Mouse (Mus musculus) CH12.LX (cell line): Measurements from ENCODE around the gene Zfp637. TPM values are rescaled to one million over a fixed set of nuclear protein-coding genes. Genes with fewer than 3 reads are reported as not detected.

ENCODE experiments used
- DNase-seq: peaks from one replicate; pipeline ENCODE4 v3.0.0-alpha.2; 2013; ENCODE audit errors: extremely low read depth
- H3K27ac ChIP-seq: 2 replicates; pipeline ENCODE4 v1.5.1; 2012; ENCODE audit warnings: low read depth, mild to moderate bottlenecking, control low read depth, moderate library complexity; ENCODE audit not compliant: insufficient read depth
- H3K27me3 ChIP-seq: replicated peaks from 2 replicates; pipeline ENCODE3; 2012; ENCODE audit warnings: inconsistent platforms
- H3K36me3 ChIP-seq, 2 experiments: replicated peaks in 1 of 2; 2 replicates each; pipeline versions ENCODE3 to v1.6.1; 2012; ENCODE audit warnings: inconsistent platforms in 1 of 2, low read length in 1 of 2, mild to moderate bottlenecking in 1 of 2, mixed read lengths in 1 of 2, moderate library complexity in 1 of 2; ENCODE audit not compliant: control insufficient read depth in 1 of 2, insufficient read depth in 1 of 2
- H3K4me1 ChIP-seq, 2 experiments: 2 replicates each; pipeline ENCODE4 v1.6.1; 2012; ENCODE audit warnings: inconsistent platforms in 1 of 2, moderate library complexity in 1 of 2; ENCODE audit not compliant: insufficient read depth in 2 of 2, control insufficient read depth in 1 of 2
- H3K4me2 ChIP-seq: 2 replicates; pipeline ENCODE4 v1.6.1; 2012; ENCODE audit warnings: low read depth, mild to moderate bottlenecking, control low read depth; ENCODE audit not compliant: poor library complexity, insufficient read depth, severe bottlenecking
- H3K4me3 ChIP-seq, 3 experiments: fragments of 150-350 bp in 1 of 3; sonication (generic) in 1 of 3; replicated peaks in 1 of 3; 2 replicates each; pipeline versions ENCODE3 to v1.5.1; 2011 to 2012; ENCODE audit warnings: low read depth in 2 of 3, low read length in 2 of 3, mild to moderate bottlenecking in 2 of 3, moderate library complexity in 2 of 3, control low read depth in 1 of 3, improper control_type of control experiment in 1 of 3, inconsistent platforms in 1 of 3, mixed read lengths in 1 of 3; ENCODE audit not compliant: poor library complexity in 1 of 3
- H3K79me2 ChIP-seq: replicated peaks from 2 replicates; pipeline ENCODE4 v1.6.1; 2012; ENCODE audit warnings: mild to moderate bottlenecking, moderate library complexity; ENCODE audit not compliant: control insufficient read depth, poor library complexity, insufficient read depth, severe bottlenecking; ENCODE audit errors: extremely low read depth
- H3K9ac ChIP-seq: 2 replicates; pipeline ENCODE4 v1.6.1; 2012; ENCODE audit warnings: low read depth, mild to moderate bottlenecking, control low read depth, moderate library complexity; ENCODE audit not compliant: insufficient read depth
- H3K9me3 ChIP-seq: replicated peaks from 2 replicates; pipeline ENCODE3; 2012; ENCODE audit warnings: low read length, inconsistent platforms, mixed read lengths
- BHLHE40 ChIP-seq: IDR thresholded peaks from 2 replicates; pipeline ENCODE4 v1.6.1; 2011; ENCODE audit warnings: mild to moderate bottlenecking, low read depth, low read length, improper control_type of control experiment
- CHD1 ChIP-seq: IDR thresholded peaks from 2 replicates; pipeline ENCODE4 v1.6.1; 2012; ENCODE audit warnings: low read depth, low read length, improper control_type of control experiment, inconsistent platforms
- CHD2 ChIP-seq: IDR thresholded peaks from 2 replicates; pipeline ENCODE4 v1.6.1; 2011; ENCODE audit warnings: low read length, improper control_type of control experiment
- CTCF ChIP-seq, 2 experiments: IDR thresholded peaks in 1 of 2; conservative IDR thresholded peaks in 1 of 2; 2 replicates each; pipeline ENCODE4 v1.5.1; 2011 to 2012; ENCODE audit warnings: low read depth in 2 of 2, low read length in 2 of 2, improper control_type of control experiment in 1 of 2, inconsistent platforms in 1 of 2, mild to moderate bottlenecking in 1 of 2, moderate library complexity in 1 of 2
- E2F4 ChIP-seq: IDR thresholded peaks from 2 replicates; pipeline ENCODE4 v1.6.1; 2011; ENCODE audit warnings: low read depth, low read length, improper control_type of control experiment; ENCODE audit not compliant: insufficient replicate concordance
- ELF1 ChIP-seq: IDR thresholded peaks from 2 replicates; pipeline ENCODE4 v1.6.1; 2014; ENCODE audit warnings: low read depth, mild to moderate bottlenecking, inconsistent platforms, low read length, improper control_type of control experiment
- EP300 ChIP-seq: IDR thresholded peaks from 2 replicates; pipeline ENCODE4 v1.6.1; 2011; ENCODE audit warnings: low read length, improper control_type of control experiment
- ETS1 ChIP-seq: conservative IDR thresholded peaks from 2 replicates; pipeline ENCODE4 v1.6.1; 2012; ENCODE audit warnings: low read depth, mild to moderate bottlenecking, inconsistent platforms, low read length, improper control_type of control experiment, moderate library complexity
- GABPA ChIP-seq: IDR thresholded peaks from 2 replicates; pipeline ENCODE4 v1.6.1; 2012; ENCODE audit warnings: low read depth, low read length, improper control_type of control experiment, inconsistent platforms; ENCODE audit not compliant: insufficient replicate concordance
- HCFC1 ChIP-seq: IDR thresholded peaks from 2 replicates; pipeline ENCODE4 v1.6.1; 2012; ENCODE audit warnings: low read depth, mild to moderate bottlenecking, inconsistent platforms, low read length, improper control_type of control experiment
- IRF4 ChIP-seq: IDR thresholded peaks from 2 replicates; pipeline ENCODE4 v1.6.1; 2014; ENCODE audit warnings: low read depth, mild to moderate bottlenecking, inconsistent platforms, low read length, improper control_type of control experiment
- JUN ChIP-seq: IDR thresholded peaks from 2 replicates; pipeline ENCODE4 v1.6.1; 2011; ENCODE audit warnings: low read depth, mild to moderate bottlenecking, low read length, improper control_type of control experiment, moderate library complexity; ENCODE audit not compliant: insufficient read depth
- JUND ChIP-seq: conservative IDR thresholded peaks from 2 replicates; pipeline ENCODE4 v1.6.1; 2011; ENCODE audit warnings: low read depth, low read length, improper control_type of control experiment
- KAT2A ChIP-seq: IDR thresholded peaks from 2 replicates; pipeline ENCODE4 v1.6.1; 2012; ENCODE audit warnings: low read length, improper control_type of control experiment, inconsistent platforms; ENCODE audit not compliant: insufficient replicate concordance
- MAFK ChIP-seq: IDR thresholded peaks from 2 replicates; pipeline ENCODE4 v1.6.1; 2011; ENCODE audit warnings: low read length, improper control_type of control experiment; ENCODE audit not compliant: insufficient replicate concordance
- MAX ChIP-seq: IDR thresholded peaks from 2 replicates; pipeline ENCODE4 v1.6.1; 2011; ENCODE audit warnings: low read length, improper control_type of control experiment
- MAZ ChIP-seq: IDR thresholded peaks from 2 replicates; pipeline ENCODE4 v1.6.1; 2012; ENCODE audit warnings: low read depth, mild to moderate bottlenecking, inconsistent platforms, low read length, improper control_type of control experiment, moderate library complexity
- MEF2A ChIP-seq: IDR thresholded peaks from 2 replicates; pipeline ENCODE4 v1.6.1; 2014; ENCODE audit warnings: low read depth, mild to moderate bottlenecking, inconsistent platforms, low read length, improper control_type of control experiment, borderline replicate concordance
- MXI1 ChIP-seq: IDR thresholded peaks from 2 replicates; pipeline ENCODE4 v1.6.1; 2011; ENCODE audit warnings: mild to moderate bottlenecking, low read depth, low read length, improper control_type of control experiment
- MYC ChIP-seq: IDR thresholded peaks from 2 replicates; pipeline ENCODE4 v1.6.1; 2011; ENCODE audit warnings: low read depth, mild to moderate bottlenecking, improper control_type of control experiment, low read length
- NELFE ChIP-seq: IDR thresholded peaks from 2 replicates; pipeline ENCODE4 v1.6.1; 2011; ENCODE audit warnings: low read depth, low read length, improper control_type of control experiment
- NRF1 ChIP-seq: IDR thresholded peaks from 2 replicates; pipeline ENCODE4 v1.6.1; 2014; ENCODE audit warnings: low read depth, mild to moderate bottlenecking, inconsistent platforms, low read length, improper control_type of control experiment, moderate library complexity
- PAX5 ChIP-seq: IDR thresholded peaks from 2 replicates; pipeline ENCODE4 v1.6.1; 2012; ENCODE audit warnings: low read length, inconsistent platforms, mixed read lengths
- POLR2A ChIP-seq: IDR thresholded peaks from 2 replicates; pipeline ENCODE4 v1.6.1; 2011; ENCODE audit warnings: low read depth, mild to moderate bottlenecking, improper control_type of control experiment, low read length
- POLR2AphosphoS2 ChIP-seq: IDR thresholded peaks from 2 replicates; pipeline ENCODE4 v1.6.1; 2011; ENCODE audit warnings: low read depth, low read length, improper control_type of control experiment
- RAD21 ChIP-seq: IDR thresholded peaks from 2 replicates; pipeline ENCODE4 v1.6.1; 2011; ENCODE audit warnings: low read depth, mild to moderate bottlenecking, low read length, improper control_type of control experiment, moderate library complexity
- RCOR1 ChIP-seq: conservative IDR thresholded peaks from 2 replicates; pipeline ENCODE4 v1.6.1; 2012; ENCODE audit warnings: low read depth, mild to moderate bottlenecking, inconsistent platforms, low read length, improper control_type of control experiment
- SIN3A ChIP-seq: IDR thresholded peaks from 2 replicates; pipeline ENCODE4 v1.6.1; 2012; ENCODE audit warnings: low read length, improper control_type of control experiment, inconsistent platforms
- SMC3 ChIP-seq: IDR thresholded peaks from 2 replicates; pipeline ENCODE4 v1.6.1; 2011; ENCODE audit warnings: low read depth, low read length, improper control_type of control experiment
- TBP ChIP-seq: conservative IDR thresholded peaks from 2 replicates; pipeline ENCODE4 v1.6.1; 2011; ENCODE audit warnings: low read depth, low read length, improper control_type of control experiment
- TCF12 ChIP-seq: IDR thresholded peaks from 2 replicates; pipeline ENCODE4 v1.6.1; 2014; ENCODE audit warnings: low read depth, mild to moderate bottlenecking, inconsistent platforms, low read length, improper control_type of control experiment
- UBTF ChIP-seq: IDR thresholded peaks from 2 replicates; pipeline ENCODE4 v1.6.1; 2012; ENCODE audit warnings: low read depth, mild to moderate bottlenecking, inconsistent platforms, low read length, improper control_type of control experiment, moderate library complexity
- USF1 ChIP-seq: IDR thresholded peaks from 2 replicates; pipeline ENCODE4 v1.6.1; 2014; ENCODE audit warnings: low read depth, mild to moderate bottlenecking, inconsistent platforms, low read length, improper control_type of control experiment
- USF2 ChIP-seq: conservative IDR thresholded peaks from 2 replicates; pipeline ENCODE4 v1.6.1; 2011; ENCODE audit warnings: low read depth, low read length, improper control_type of control experiment
- ZC3H11A ChIP-seq: IDR thresholded peaks from 2 replicates; pipeline ENCODE4 v1.6.1; 2012; ENCODE audit warnings: low read depth, mild to moderate bottlenecking, inconsistent platforms, low read length, improper control_type of control experiment
- ZKSCAN1 ChIP-seq: IDR thresholded peaks from 2 replicates; pipeline ENCODE4 v1.6.1; 2012; ENCODE audit warnings: low read depth, inconsistent platforms, low read length, improper control_type of control experiment, borderline replicate concordance
- ZMIZ1 ChIP-seq: IDR thresholded peaks from 2 replicates; pipeline ENCODE4 v1.6.1; 2012; ENCODE audit warnings: low read depth, mild to moderate bottlenecking, inconsistent platforms, low read length, improper control_type of control experiment
- ZNF384 ChIP-seq: IDR thresholded peaks from 2 replicates; pipeline ENCODE4 v1.6.1; 2012; ENCODE audit warnings: low read depth, low read length, improper control_type of control experiment, inconsistent platforms
- dilution Hi-C: fragments of 300-500 bp; cut with MboI; formaldehyde crosslinking; loops from 2 replicates; pipeline ENCODE4 v1.14.3; 2020; ENCODE audit warnings: low sequenced_read_pairs; ENCODE audit not compliant: extremely low pct_unique_long_range_greater_than_20kb, extremely low pct_ligation_motif_present
- in situ Hi-C: fragments of 300-500 bp; cut with MboI; formaldehyde crosslinking; loops from 3 replicates; pipeline ENCODE4 v1.14.3; 2019; ENCODE audit warnings: low sequenced_read_pairs, low pct_ligation_motif_present, low pct_unique_long_range_greater_than_20kb, mixed read lengths
- polyA plus RNA-seq: library from polyadenylated mRNA; unstranded; fragments of >175 nt; gene quantifications from 2 replicates; pipeline ENCODE4 v1.2.1, GENCODE M21; 2012; ENCODE audit warnings: low read depth; ENCODE audit not compliant: insufficient read length
- total RNA-seq, 2 experiments: library from RNA; depleted of rRNA; stranded (reverse); fragments of 300-350 nt in 1 of 2; fragments of >200 nt in 1 of 2; gene quantifications; 2 replicates each; pipeline ENCODE4 v1.2.3; 2012 to 2014

Gene Zfp637
- total and polyA plus RNA-seq, 3 experiments, result 12.5 to 19.7 (median 18.7) TPM

DNA sequence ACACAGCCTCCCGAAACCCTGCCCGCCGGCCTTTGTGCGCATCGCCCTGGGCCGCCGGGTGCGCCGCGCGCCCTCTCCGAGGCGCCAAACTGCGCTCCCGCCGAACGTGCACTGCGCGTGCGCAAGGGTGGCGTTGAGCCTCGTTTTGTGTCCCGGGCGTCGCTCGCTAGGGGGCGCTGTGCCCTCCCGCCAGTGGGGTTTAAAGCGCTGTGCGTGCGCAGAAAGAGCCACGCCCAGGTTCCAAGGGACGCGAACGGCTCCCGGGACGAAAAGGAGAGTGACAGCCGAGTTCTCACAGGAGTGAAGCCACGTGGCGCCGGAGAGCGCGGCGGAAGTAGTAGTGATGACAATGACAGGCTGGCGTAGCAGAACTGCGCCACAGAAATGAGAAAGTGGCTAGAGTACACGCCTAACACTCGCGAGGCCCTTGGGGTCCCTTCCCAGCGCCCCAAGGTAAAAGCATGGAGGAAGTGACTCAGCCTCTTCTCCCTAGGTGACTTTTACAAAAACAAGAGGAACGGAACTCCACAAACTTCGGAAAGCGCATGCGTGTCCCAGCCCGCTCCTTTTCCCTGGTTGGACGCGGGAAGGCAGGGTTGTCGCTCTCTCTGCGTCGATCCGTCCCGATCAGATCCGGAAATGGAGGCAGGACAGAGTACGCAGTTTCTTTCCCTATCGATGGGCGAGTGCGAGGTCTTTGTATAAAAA is 38.6 kb downstream of the Zfp637 start:
- TF ChIP-seq ZC3H11A, result no peak
- peak; percentile 93 for TF ChIP-seq NELFE
- TF ChIP-seq ELF1, result peak; percentile 85
- peak; percentile 100 for TF ChIP-seq MYC
- TF ChIP-seq ZKSCAN1, result no peak
- no peak; the same call in 1 of the 2 replicates for TF ChIP-seq MAZ
- peak; percentile 87 for TF ChIP-seq POLR2AphosphoS2
- peak; percentile 68; the same call in 1 of the 2 replicates for TF ChIP-seq UBTF
- TF ChIP-seq JUN, result 0 out of 2 replicates have a peak, but pooled peaks have one; percentile 13
- peak; percentile 42 for TF ChIP-seq TBP
- no peak; the same call in none of the 2 replicates for TF ChIP-seq TCF12
- TF ChIP-seq GABPA, result no peak
- peak; percentile 82 for TF ChIP-seq KAT2A
- TF ChIP-seq HCFC1, result peak; percentile 63
- TF ChIP-seq MAX, result peak; percentile 99
- TF ChIP-seq RCOR1, result no peak; the same call in none of the 2 replicates
- TF ChIP-seq SMC3, result peak; percentile 70
- TF ChIP-seq CHD2, result peak; percentile 74
- peak; percentile 59 for TF ChIP-seq USF2
- TF ChIP-seq SIN3A, result peak; percentile 94
- peak; percentile 93 for TF ChIP-seq NRF1
- peak; percentile 21 for TF ChIP-seq ETS1
- TF ChIP-seq ZMIZ1, result no peak
- no peak for TF ChIP-seq EP300
- TF ChIP-seq CHD1, result no peak
- TF ChIP-seq RAD21, result peak; percentile 56
- peak; percentile 76 for TF ChIP-seq USF1
- TF ChIP-seq ZNF384, result 0 out of 2 replicates have a peak, but pooled peaks have one; percentile 5
- TF ChIP-seq MXI1, result peak; percentile 99
- TF ChIP-seq BHLHE40, result peak; percentile 87
- no peak for TF ChIP-seq PAX5
- TF ChIP-seq JUND, result no peak
- TF ChIP-seq E2F4, result peak; percentile 78; the same call in 1 of the 2 replicates
- TF ChIP-seq CTCF (conservative IDR thresholded peaks at IDR 0.05 in 1 of 2, IDR thresholded peaks at IDR 0.05 in 1 of 2; ENCODE audit: low read depth in 2 of 2, low read length in 2 of 2), result peak; percentile 48 to 95
- no peak for TF ChIP-seq MAFK
- no peak for TF ChIP-seq IRF4
- TF ChIP-seq POLR2A, result peak; percentile 86
- TF ChIP-seq MEF2A, result peak; percentile 82
- H3K9ac ChIP-seq, result peak overlapping the region; percentile 86
- in situ Hi-C loops, result loop anchor here (5.0 kb wide), 1 partner anchor 38 kb away; no protein-coding TSS in a partner anchor
- H3K79me2 ChIP-seq, result no peaks in the 10 kb centered on the region
- H3K27me3 ChIP-seq, result no peaks in the 10 kb centered on the region
- H3K4me2 ChIP-seq, result no peak overlapping the region
- DNase-seq, result peak; percentile 99
- peaks cover 5 to 35% of the 10 kb centered on the region in 2 experiments; a peak in 3 of 4 replicates for H3K4me1 ChIP-seq
- peak overlapping the region; percentile 94 for H3K27ac ChIP-seq
- peaks cover 0 to 6% of the 10 kb centered on the region in 2 experiments for H3K36me3 ChIP-seq
- H3K4me3 ChIP-seq, result peak overlapping the region; percentile 66 to 83 (median 68)
- dilution Hi-C loops, result no loop called here
- no peaks in the 10 kb centered on the region for H3K9me3 ChIP-seq
